Mouse (Mus musculus): Measurements from ENCODE around the gene Cep97. TPM values are rescaled to one million over a fixed set of nuclear protein-coding genes. Genes with fewer than 3 reads are reported as not detected.
A peak's percentile ranks its signal among the peaks of the same experiment; 100 is the strongest.

Cep97 gene
- polyA plus RNA-seq, 1 experiment from 2014 or later = 17.3 TPM

DNA sequence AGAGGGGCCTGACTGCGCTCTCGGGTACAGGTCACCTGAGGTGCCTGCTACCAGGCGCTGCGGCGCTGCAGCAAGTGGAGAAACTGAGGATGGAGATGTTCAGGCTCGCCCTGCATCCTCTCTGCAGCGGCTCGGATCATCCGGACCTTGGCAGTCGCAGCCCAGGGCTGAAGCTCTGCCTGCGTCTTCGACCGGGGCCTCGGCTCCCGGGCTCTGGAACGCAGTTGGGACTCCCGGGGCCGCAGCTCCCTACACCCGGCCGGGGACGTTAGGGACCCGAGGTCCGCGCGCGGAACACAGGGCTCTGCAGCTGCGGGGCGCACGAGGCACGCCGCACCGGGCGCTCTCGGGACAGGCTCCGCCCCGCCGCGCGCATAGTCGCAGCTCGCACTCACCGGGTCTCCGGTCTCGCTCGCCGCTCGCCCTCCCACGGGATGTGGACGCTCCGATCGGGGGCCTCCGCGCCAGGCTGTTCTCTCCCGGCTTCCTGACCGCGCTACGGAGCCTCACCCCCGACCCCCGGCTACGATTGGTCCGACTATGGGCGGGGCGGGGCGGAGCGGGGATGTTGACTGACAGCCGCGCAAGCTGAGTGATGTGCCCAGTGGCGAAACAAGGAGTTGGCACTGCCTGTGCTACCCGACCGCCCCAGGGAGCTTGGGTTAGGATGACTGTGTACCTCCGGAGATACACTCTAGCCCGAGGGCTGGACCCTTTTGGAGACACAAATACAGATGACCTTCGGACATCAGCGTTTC lies 39.6 kb downstream of the Cep97 start, which contains the start of gene Nxpe3:
Gene Nxpe3, minus strand, starts transcription at position 393 of the 758 bp plus-strand sequence.
- peak within 1 kb of the TSS; percentile 89 for H3K9ac ChIP-seq
- H3K9me3 ChIP-seq = no peaks in the 10 kb centered on the region
- no peaks in the 10 kb centered on the region for H3K27me3 ChIP-seq
- peaks cover 17% of the 10 kb centered on the region for H3K4me1 ChIP-seq (replicated peaks)
- peak within 1 kb of the TSS; percentile 73 for H3K4me3 ChIP-seq
- WGBS = under 1% methylated on average over 70 of the region's 74 CpGs
- H3K27ac ChIP-seq = peak within 1 kb of the TSS; percentile 90
- H3K4me2 ChIP-seq = peak within 1 kb of the TSS; percentile 68
- ATAC-seq (ENCODE audit: low FRiP score) = peak; percentile 96
- H3K36me3 ChIP-seq = peaks cover 7% of the 10 kb centered on the region

DNA sequence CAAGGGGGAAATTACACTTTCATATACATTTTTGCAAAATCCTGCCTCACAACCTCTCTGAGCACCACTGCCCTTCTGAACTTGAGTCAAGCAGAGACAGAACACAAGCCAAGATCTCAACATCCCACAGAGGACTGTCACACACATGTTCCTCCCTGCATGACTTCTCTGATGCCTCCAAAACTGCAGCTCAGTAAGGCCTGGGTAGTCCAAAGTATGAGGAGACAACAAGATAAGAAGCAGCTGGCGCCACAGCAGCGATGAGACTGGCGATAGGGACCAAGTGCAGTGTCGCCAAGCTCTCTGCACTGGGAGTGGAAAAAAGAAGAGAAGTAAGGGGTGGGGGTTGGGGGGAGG lies 40.1 kb downstream of the Cep97 start:
- 1% methylated on average over 4 of the region's 4 CpGs for WGBS
- peak overlapping the region; percentile 68 for H3K4me2 ChIP-seq
- ATAC-seq (ENCODE audit: low FRiP score) = no peak

GRCm38 (mm10) chr16:55893410-55894107 lies 41.1 kb downstream of the Cep97 start:
- H3K4me2 ChIP-seq = peak overlapping the region; percentile 68
- no peak overlapping the region for H3K9ac ChIP-seq
- no peaks in the 10 kb centered on the region for H3K9me3 ChIP-seq
- WGBS = 85% methylated on average over 8 of the region's 8 CpGs
- no peaks in the 10 kb centered on the region for H3K27me3 ChIP-seq
- peaks cover 20% of the 10 kb centered on the region for H3K36me3 ChIP-seq
- H3K27ac ChIP-seq = no peak overlapping the region
- peaks cover 17% of the 10 kb centered on the region for H3K4me1 ChIP-seq (replicated peaks)
- no peak overlapping the region for H3K4me3 ChIP-seq
- no peak for ATAC-seq (ENCODE audit: low FRiP score)

More for the DNA sequence above, 40.1 kb downstream of the Cep97 start:
- Histone ChIP-seq H3K27ac (peak overlapping the region; percentile 90), H3K9ac (peak overlapping the region; percentile 89), H3K36me3 (peaks cover 12% of the 10 kb centered on the region), H3K4me3 (peak overlapping the region; percentile 73), H3K27me3 (no peaks in the 10 kb centered on the region), H3K9me3 (no peaks in the 10 kb centered on the region), H3K4me1 (replicated peaks) (peaks cover 17% of the 10 kb centered on the region)

DNA sequence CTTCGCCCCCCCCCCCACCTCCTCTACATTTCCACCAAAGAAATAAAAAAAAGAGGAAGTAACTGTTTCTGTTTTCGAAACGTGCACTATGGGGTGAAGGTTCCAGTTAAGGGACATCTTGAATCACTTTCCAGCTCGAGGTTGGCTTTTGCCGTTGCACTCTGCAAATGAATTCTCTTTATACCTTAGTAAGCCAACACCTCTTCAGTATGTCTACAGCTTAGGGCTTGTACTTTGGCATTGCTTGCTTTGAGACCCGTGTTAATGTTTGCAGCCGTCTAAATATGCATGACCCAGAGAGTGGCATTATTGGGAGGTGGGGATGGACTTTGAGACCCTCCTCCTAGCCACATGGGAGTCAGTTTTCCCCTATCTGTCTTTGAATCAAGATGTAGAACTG lies 42.2 kb downstream of the Cep97 start:
- H3K36me3 ChIP-seq = peaks cover 30% of the 10 kb centered on the region
- H3K4me3 ChIP-seq = no peak overlapping the region
- H3K27ac ChIP-seq = no peak overlapping the region
- no peak overlapping the region for H3K9ac ChIP-seq
- no peaks in the 10 kb centered on the region for H3K9me3 ChIP-seq
- H3K4me1 ChIP-seq (replicated peaks) = peaks cover 17% of the 10 kb centered on the region
- no peaks in the 10 kb centered on the region for H3K27me3 ChIP-seq
- no peak for ATAC-seq (ENCODE audit: low FRiP score)
- WGBS = 83% methylated on average over 7 of the region's 7 CpGs
- H3K4me2 ChIP-seq = no peak overlapping the region

GRCm38 (mm10) chr16:55891346-55891745 lies 43.3 kb downstream of the Cep97 start:
- 99% methylated on average over 7 of the region's 7 CpGs for WGBS
- Histone ChIP-seq H3K27ac (no peak overlapping the region), H3K9me3 (no peaks in the 10 kb centered on the region)

GRCm38 (mm10) chr16:55890346-55891136 lies 44.1 kb downstream of the Cep97 start:
- Histone ChIP-seq H3K4me3 (no peak overlapping the region), H3K4me1 (replicated peaks) (peaks cover 13% of the 10 kb centered on the region), H3K27me3 (no peaks in the 10 kb centered on the region), H3K36me3 (peaks cover 34% of the 10 kb centered on the region), H3K4me2 (no peak overlapping the region), H3K27ac (no peak overlapping the region), H3K9ac (no peak overlapping the region), H3K9me3 (no peaks in the 10 kb centered on the region)
- 93% methylated on average over 19 of the region's 19 CpGs for WGBS
- ATAC-seq (ENCODE audit: low FRiP score) = no peak

More at GRCm38 (mm10) chr16:55891346-55891745, 43.3 kb downstream of the Cep97 start:
- no peak for ATAC-seq (ENCODE audit: low FRiP score)
- no peak overlapping the region for H3K9ac ChIP-seq
- no peak overlapping the region for H3K4me3 ChIP-seq
- no peak overlapping the region for H3K4me2 ChIP-seq
- peaks cover 16% of the 10 kb centered on the region for H3K4me1 ChIP-seq (replicated peaks)
- no peaks in the 10 kb centered on the region for H3K27me3 ChIP-seq
- peaks cover 34% of the 10 kb centered on the region for H3K36me3 ChIP-seq

GRCm38 (mm10) chr16:55889451-55889850 lies 45.2 kb downstream of the Cep97 start:
- no peak overlapping the region for H3K4me2 ChIP-seq
- H3K27me3 ChIP-seq = no peaks in the 10 kb centered on the region
- peaks cover 11% of the 10 kb centered on the region for H3K4me1 ChIP-seq (replicated peaks)
- peaks cover 37% of the 10 kb centered on the region for H3K36me3 ChIP-seq
- WGBS = 85% methylated on average over 3 of the region's 3 CpGs
- H3K27ac ChIP-seq = no peak overlapping the region
- H3K4me3 ChIP-seq = no peak overlapping the region
- no peak for ATAC-seq (ENCODE audit: low FRiP score)
- no peak overlapping the region for H3K9ac ChIP-seq
- H3K9me3 ChIP-seq = no peaks in the 10 kb centered on the region

DNA sequence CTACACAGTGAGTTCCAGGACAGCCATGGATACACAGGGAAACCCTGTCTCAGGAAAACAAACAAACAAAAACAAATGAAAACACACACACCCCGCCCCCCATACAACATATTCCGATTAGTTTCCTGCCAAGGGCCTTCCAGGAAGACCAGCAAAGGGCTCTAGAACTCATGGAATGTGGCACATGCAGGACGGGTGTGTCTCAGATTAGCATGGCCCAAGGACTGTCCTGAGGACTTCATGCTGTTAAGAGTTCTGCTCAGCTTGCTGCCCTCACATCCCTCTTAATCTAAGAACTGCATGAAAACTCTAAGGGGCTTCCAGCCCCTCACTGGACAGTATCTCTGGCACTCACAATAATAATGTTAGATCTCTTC lies 46.1 kb downstream of the Cep97 start:
- 86% methylated on average over 3 of the region's 3 CpGs for WGBS
- no peak for ATAC-seq (ENCODE audit: low FRiP score)

DNA sequence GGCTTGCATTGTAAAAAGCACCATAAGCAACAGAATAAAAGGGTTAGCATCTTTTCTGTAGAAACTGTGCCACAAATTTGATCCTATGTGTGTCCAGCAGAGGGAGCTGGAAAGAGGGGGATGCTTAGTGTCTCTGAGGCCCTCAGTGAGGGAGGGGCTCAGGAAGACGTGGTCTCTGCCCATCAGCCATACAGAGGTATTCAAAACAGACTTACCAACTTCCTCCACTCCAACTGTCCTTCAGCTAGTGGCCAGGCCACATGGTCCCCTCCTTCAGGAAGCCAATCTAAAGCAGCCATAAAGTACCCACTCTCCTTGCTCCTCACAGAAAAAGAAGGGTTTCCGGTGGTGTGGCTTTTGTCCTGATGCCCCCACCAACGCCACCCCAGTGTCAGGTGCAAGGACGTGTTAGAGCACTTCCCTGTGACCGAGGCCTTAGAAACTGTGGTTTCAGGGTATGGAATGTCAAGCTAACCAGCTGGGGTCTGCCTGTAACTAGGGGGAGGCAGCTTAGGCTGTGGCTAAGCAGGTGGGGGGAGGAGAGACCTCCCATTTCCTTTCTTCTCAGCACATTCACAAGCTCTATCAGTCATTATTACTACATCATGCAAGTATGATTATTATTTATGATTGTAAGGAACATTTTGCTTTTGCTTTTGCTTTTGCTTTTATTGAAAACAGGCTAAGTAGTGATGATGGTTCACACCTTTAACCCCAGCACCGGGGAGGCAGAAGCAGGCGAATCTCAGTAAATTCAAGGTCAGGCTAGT lies 46.7 kb downstream of the Cep97 start:
- H3K27me3 ChIP-seq = no peaks in the 10 kb centered on the region
- H3K27ac ChIP-seq = no peak overlapping the region
- H3K9me3 ChIP-seq = no peaks in the 10 kb centered on the region
- no peak overlapping the region for H3K4me2 ChIP-seq
- no peak overlapping the region for H3K4me3 ChIP-seq
- H3K36me3 ChIP-seq = peaks cover 42% of the 10 kb centered on the region
- no peaks in the 10 kb centered on the region for H3K4me1 ChIP-seq (replicated peaks)
- WGBS = 65% methylated on average over 7 of the region's 7 CpGs
- H3K9ac ChIP-seq = no peak overlapping the region
- ATAC-seq (ENCODE audit: low FRiP score) = no peak

More for the DNA sequence above, 46.1 kb downstream of the Cep97 start:
- H3K36me3 ChIP-seq = peaks cover 41% of the 10 kb centered on the region
- peaks cover 3% of the 10 kb centered on the region for H3K4me1 ChIP-seq (replicated peaks)
- no peak overlapping the region for H3K9ac ChIP-seq
- H3K9me3 ChIP-seq = no peaks in the 10 kb centered on the region
- no peaks in the 10 kb centered on the region for H3K27me3 ChIP-seq
- no peak overlapping the region for H3K27ac ChIP-seq
- no peak overlapping the region for H3K4me3 ChIP-seq
- H3K4me2 ChIP-seq = no peak overlapping the region

- no peak overlapping the region for H3K9ac ChIP-seq
- H3K4me2 ChIP-seq = no peak overlapping the region
- ATAC-seq (ENCODE audit: low FRiP score) = no peak
- H3K9me3 ChIP-seq = no peaks in the 10 kb centered on the region
- no peak overlapping the region for H3K27ac ChIP-seq
- H3K27me3 ChIP-seq = no peaks in the 10 kb centered on the region
- H3K4me1 ChIP-seq (replicated peaks) = no peaks in the 10 kb centered on the region
- 83% methylated on average over 11 of the region's 11 CpGs for WGBS
- no peak overlapping the region for H3K4me3 ChIP-seq
- H3K36me3 ChIP-seq = peaks cover 32% of the 10 kb centered on the region
Measured at GRCm38 (mm10) chr16:55884246-55884645, 50.4 kb downstream of the Cep97 start.

- no peak overlapping the region for H3K9ac ChIP-seq
- 76% methylated on average over 6 of the region's 6 CpGs for WGBS
- peaks cover 4% of the 10 kb centered on the region for H3K36me3 ChIP-seq
- no peak overlapping the region for H3K4me3 ChIP-seq
- no peak overlapping the region for H3K4me2 ChIP-seq
- no peaks in the 10 kb centered on the region for H3K9me3 ChIP-seq
- ATAC-seq (ENCODE audit: low FRiP score) = no peak
- no peaks in the 10 kb centered on the region for H3K4me1 ChIP-seq (replicated peaks)
- no peak overlapping the region for H3K27ac ChIP-seq
- no peaks in the 10 kb centered on the region for H3K27me3 ChIP-seq
Measured at GRCm38 (mm10) chr16:55876025-55876424, 58.6 kb downstream of the Cep97 start.

Measured in hindbrain, embryonic 13.5 days (tissue).